Mouse (Mus musculus) small intestine, adult 2 months (tissue): ENCODE results near the gene Tubb2a.

Experiments used
- CTCF ChIP-seq: fragments of 200-500 bp; IDR thresholded peaks from 2 replicates; pipeline ENCODE4 v1.5.1; 2012; ENCODE audit warnings: low read depth, mild to moderate bottlenecking, control low read depth, inconsistent platforms, low read length, moderate library complexity, mixed read lengths; ENCODE audit not compliant: insufficient replicate concordance, insufficient read length; ENCODE audit errors: extremely low read depth
- POLR2A ChIP-seq: fragments of 200-500 bp; IDR thresholded peaks from 2 replicates; pipeline ENCODE4 v1.6.1; 2012; ENCODE audit warnings: low read depth, mild to moderate bottlenecking, control low read depth, inconsistent platforms, low read length, moderate library complexity

GRCm38 (mm10) chr13:34032041-34032440 lies 45.8 kb downstream of the Tubb2a start:
- TF ChIP-seq CTCF (no peak), POLR2A (no peak)
